Mouse (Mus musculus) hematopoietic stem cell, adult 5-6 weeks (primary cell): ENCODE data around the gene Trim52. TPM values are rescaled to one million over a fixed set of nuclear protein-coding genes. Genes with fewer than 3 reads are reported as not detected.
"Not testable (repeated sequence)": the region's sequence is repeated elsewhere in the genome, so short reads cannot be mapped to it uniquely, and the experiment has no call there.

Source experiments
- ATAC-seq, 2 experiments: fragments of 125-278 bp in 1 of 2; replicated peaks in 1 of 2; 2 replicates each; pipeline ENCODE4 v1.8.0; 2016 to 2017; ENCODE audit warnings: inconsistent platforms in 2 of 2, mild to moderate bottlenecking in 2 of 2, moderate number of reproducible peaks in 2 of 2, low read depth in 1 of 2, moderate TSS enrichment in 1 of 2; ENCODE audit not compliant: low FRiP score in 2 of 2, poor library complexity in 2 of 2, severe bottlenecking in 2 of 2, insufficient read depth in 1 of 2, low TSS enrichment in 1 of 2
- total RNA-seq: library from RNA; stranded (forward); fragments of 172-1452, 232-1000 nt; gene quantifications from 2 replicates; pipeline ENCODE4 v1.2.3, GENCODE M21; 2017

Gene Trim52
- total RNA-seq = not detected in 2 replicates

DNA sequence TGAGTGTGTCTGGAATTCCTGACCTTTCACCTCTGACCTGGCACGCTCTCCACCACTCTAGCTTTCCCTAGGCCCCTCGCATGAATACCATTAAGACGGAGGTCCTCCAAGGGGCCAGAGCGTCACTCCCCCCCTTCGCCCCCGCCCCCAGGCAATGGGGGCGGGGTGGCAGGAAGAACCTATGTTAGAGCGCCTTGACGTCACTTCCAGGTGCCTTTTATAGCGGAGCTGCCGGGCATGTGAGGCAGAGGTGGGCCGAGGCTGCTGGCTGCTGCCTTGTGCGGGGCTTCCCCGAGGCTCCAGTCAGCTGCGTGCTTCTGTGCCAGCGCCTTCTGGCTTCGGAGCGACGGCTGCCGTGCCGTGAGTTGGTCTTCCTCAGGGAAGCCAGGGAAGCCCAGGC lies at the start of gene Trim52:
Gene Trim52 (plus strand): TSS at position 219 of the 400 bp plus-strand sequence.
- no peak for ATAC-seq

- ATAC-seq = no peak
Observed at GRCm38 (mm10) chr14:106072608-106073007, 33.4 kb upstream of the Trim52 start.

DNA sequence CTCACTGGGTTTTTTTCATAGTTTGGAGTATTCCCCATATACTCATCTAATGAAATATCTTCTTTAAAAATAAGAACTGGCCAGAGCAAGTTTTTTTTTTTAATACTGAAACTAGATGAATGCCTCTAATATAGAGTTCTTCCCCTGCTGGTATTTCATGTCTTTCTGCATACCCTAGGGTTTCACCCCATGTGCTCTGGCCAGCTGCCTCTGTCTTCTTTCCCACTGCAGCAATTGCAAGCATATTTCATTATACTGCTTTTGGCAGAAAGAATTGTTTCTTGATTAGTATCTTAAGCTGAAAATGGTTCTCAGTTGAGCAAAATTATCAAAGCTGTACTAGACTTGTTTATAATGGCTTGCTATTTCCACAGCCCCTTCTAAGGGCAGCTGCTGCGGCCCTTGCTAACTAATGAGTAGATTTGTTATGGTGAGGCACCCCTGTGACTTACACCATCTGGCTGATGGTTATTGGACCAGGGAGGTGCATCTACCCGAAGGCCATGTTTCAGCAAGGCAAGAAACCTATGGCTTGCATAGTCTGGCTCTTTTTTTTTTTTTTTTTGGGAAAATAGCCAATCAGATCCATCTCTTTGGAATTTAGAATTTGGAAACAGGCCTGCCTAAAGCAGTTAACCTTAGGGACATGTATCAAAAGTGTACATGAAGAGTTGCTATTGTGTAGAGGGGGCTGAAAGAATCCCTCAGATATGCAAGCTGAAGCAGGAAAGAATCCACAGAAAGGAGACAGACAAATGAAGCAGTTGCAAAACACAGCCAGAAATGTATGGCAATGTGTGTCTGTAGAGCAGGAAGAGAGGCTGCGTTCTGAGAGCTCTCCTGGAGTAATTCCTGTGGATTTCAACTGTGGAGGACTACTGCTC lies 30.6 kb upstream of the Trim52 start:
- ATAC-seq = no peak

DNA sequence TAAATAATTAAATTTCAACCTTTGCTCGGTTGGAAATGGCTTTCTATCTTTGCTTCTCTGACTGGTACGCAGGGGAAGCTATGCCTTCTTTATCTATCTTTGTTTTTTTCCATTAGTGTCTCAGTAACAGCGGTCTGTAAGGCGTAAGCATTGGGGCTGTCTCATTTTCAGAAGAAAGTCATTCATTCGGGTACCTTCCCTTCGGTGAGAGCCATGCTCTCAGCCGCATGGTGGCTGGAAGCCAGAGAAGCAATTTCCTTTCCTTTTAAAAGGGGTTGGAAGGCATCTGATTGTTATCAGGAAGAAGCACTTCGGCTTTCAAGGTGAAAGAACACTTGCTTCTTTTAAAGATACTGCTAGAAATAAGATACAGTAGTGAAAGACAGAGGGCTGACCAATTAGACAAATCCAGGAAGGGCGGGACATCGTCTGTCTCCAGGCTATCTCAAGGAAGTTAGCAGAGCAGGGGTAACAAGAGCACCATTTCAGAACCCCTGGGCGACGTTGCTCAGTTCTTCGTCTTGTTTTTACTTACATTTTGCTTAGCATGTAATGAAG lies 17.4 kb upstream of the Trim52 start:
- no peak for ATAC-seq

DNA sequence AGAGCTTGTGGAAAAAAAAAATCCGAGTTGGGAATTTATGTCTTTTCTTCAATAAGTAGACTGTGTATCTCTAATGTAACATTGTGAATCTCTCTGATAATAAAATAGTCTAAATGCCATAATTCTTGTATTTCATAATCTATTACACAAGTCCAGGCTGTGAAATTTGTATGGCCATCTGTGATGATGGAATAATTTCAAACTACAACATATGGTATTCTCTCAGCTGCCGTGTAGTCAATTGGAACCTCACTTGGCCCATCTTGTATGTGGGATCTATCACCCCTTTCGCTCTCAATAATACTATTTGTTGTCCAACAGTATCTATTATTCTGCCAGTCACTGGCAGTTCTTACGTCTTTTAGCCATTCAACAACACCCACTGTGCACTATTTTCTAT lies 9.2 kb upstream of the Trim52 start:
- ATAC-seq = no peak

GRCm38 (mm10) chr14:106100858-106101257 lies 5.1 kb upstream of the Trim52 start:
- no peak for ATAC-seq

DNA sequence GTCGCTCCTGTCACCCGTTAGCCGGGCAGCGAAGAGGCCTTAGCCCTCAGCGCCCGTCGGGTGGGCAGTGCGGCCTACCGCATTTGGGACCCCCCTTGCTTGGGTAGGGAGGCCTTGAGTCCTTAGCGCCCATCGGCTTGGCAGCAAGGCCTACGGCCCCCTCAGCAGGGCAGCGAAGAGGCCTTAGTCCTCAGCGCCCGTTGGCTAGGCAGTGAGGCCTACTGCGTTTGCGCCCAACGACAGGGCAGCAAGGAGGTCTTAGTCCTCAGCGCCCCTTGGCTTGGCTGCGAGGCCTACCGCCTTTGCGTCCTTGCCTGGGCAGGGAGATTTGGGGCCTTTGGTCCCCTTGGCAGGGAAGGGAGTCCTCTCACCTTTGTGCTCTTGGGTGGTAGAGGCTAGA lies 427 bp downstream of the Trim52 start:
- ATAC-seq = no peak

DNA sequence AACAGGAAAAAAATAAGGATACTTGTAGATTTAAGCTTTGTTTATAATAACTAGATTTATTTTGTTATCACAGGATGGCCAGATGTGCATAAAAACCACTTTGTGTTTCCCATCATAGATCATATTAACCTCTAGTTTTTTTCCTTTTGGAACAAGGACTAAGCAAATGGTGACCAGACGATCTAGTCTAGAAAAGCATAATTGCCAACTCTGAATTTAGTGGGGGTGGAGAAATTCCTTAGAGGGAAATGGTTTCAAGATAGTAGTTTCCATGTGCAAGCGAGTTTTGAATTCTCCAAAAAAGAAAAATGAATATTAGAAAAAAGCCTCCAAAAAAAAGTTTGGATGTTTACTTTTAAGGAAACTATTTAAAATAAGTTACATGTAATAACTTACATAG lies 13.4 kb downstream of the Trim52 start:
- no peak for ATAC-seq

DNA sequence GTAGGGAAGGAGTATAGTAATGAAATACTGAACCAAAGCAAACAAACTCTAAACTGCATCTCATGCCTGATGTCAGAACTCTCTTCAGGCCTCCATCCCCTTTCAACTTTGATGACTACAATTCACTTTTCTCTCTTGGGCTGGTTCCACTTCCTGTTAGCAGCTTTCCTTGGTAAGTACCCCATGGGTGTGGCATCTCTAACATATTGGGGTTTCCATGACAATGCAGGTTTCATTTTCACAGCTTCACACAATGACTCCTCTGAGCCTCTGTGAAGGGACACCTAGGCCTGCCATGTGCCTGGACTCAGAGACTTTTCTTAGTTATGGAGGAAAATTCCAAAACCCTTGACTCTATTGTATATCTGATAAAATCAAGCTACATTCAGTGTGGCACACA lies 30.3 kb downstream of the Trim52 start:
- ATAC-seq = no peak

DNA sequence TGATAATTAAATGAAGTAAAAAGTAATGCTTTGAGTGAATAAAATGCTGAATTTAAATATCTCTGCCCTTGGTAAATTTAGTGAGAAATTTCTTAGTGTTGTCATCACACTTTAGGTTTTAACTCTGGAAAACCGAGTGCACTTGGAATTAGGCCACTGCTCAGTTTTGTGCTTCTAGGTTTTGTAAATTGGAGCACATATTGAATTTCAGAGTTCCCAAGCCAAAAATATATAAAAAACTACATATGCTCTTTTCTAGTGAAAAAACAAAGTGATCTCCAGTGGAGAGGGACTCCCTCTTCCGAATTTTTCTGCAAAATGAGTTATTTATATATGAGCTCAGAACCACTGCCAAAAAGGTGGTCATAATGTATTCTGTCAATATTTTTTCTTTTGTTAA lies 45.2 kb downstream of the Trim52 start:
- ATAC-seq = no peak

DNA sequence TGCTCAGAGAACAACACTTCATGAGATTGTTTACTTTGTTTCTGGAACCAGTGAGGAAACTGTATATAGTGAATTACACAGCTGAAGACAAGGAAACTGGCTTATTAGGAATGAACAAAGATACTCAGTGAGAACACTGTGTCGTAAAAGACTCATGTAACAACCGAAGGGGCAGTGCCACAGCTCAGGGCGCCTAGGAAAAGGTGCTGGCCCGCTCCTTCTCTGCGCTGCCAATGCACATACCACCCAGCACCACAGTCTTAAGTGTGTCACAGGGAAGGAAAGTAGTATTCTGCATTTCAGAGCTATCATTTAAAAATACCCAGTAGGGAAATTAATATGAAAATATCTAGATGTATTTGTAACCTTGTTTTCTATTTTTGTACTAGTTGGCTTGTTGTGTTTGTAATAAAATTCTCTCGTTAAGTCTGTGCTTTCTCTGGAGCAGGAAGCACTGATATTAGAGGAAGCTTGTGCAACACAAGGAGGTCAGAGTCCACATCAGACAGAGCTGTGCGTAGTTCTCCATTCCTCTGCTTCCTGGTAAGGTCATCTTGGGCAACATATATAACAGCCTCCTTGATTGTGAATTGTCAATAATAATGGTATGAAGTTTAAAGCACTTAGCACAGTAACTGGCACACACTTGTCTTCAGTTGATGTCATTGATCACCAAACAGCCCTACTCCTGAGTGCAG lies 49.0 kb downstream of the Trim52 start:
- peak in 1 of 2 experiments; percentile 53; a peak in 1 of 4 replicates for ATAC-seq

GRCm38 (mm10) chr14:106156533-106156932 lies 50.5 kb downstream of the Trim52 start:
- ATAC-seq = no peak

- ATAC-seq = no peak
Observed at GRCm38 (mm10) chr14:106162331-106162730, 56.3 kb downstream of the Trim52 start.

- no peak; a peak in 2 of 4 replicates for ATAC-seq
Observed at GRCm38 (mm10) chr14:106163196-106163595, 57.2 kb downstream of the Trim52 start.

- ATAC-seq = not testable (repeated sequence)
Observed at GRCm38 (mm10) chr14:106163933-106164332, 57.9 kb downstream of the Trim52 start.

DNA sequence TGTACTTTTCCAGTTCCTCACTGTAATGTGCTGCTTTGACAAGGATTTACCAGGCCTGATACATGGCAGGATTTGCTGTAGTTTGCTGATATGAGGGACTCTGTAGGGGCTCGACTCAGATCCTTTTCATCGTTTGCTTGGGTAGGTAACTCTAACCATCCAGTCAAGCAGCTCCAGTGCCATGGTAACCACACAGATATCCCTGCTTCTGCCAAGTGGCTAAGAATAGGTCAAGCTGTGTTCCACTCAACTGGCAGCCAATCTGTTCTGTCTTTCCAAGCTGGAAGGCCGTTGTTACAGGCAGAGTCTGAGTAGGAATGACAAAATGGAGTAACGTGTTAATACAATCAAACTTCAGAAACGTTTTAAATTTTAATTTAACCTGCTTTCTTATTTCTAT lies 70.9 kb downstream of the Trim52 start:
- ATAC-seq = no peak

- ATAC-seq = no peak
Observed at GRCm38 (mm10) chr14:106178245-106178644, 72.2 kb downstream of the Trim52 start.

- ATAC-seq = no peak; a peak in 1 of 4 replicates
Observed at GRCm38 (mm10) chr14:106179102-106179727, 73.2 kb downstream of the Trim52 start.
